Mouse (Mus musculus) c-Kit-positive CD71-negative TER-119-negative erythroid progenitor cells, embryonic 14.5 days (primary cell): ENCODE measurements around the gene Upb1.
A peak's percentile ranks its signal among the peaks of the same experiment; 100 is the strongest.

Experiments
- DNase-seq: peaks from one replicate; pipeline ENCODE4 v3.0.0-alpha.2; 2013; ENCODE audit warnings: low read depth

Gene Upb1

GRCm38 (mm10) chr10:75428049-75429003 lies 27.4 kb downstream of the Upb1 start:
- DNase-seq: no peak

DNA sequence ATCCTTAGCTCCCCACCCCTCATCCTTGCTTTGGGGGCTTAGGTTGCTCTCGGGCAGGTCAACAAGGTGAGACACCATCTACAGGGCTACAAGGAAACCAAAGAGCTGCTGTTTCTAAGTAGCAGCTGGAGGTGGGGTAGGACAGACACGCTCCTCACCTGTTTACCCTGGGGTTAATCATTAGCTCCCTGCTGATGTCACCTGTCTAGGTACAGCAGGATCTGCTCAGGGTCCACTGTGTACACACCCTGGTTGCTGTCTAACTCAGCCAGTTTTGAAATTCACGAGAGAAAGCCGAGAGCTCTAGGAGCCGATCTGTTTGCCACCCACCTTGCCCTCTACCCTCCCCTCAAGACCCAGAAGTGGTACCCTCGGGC lies 28.1 kb downstream of the Upb1 start:
- DNase-seq: no peak

DNA sequence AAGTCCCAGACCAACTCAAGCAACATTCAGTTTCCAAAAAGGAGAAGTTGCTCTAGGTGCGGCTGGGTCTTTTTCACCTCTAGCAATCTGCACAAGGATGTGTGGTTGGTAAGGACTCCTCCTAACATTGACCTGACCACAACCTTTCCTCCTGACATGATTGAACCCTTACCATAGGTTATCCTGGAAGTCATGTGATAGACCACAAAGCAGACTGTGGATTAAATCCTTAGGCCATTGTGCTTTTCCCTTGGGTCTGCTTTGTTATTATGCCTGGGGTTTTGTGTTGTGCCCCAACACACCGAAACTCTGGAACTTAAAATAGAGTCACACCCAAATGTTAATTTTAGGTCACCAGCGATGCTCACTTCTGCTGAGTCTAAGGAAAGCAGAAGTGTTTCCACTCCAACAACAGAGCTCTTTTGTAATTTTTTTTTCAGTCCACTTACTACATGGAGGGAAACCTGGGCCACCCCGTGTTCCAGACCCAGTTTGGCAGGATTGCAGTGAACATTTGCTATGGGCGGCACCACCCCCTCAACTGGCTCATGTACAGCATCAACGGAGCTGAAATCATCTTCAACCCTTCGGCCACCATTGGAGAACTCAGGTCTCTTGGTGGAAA lies 28.7 kb downstream of the Upb1 start:
- DNase-seq: no peak

DNA sequence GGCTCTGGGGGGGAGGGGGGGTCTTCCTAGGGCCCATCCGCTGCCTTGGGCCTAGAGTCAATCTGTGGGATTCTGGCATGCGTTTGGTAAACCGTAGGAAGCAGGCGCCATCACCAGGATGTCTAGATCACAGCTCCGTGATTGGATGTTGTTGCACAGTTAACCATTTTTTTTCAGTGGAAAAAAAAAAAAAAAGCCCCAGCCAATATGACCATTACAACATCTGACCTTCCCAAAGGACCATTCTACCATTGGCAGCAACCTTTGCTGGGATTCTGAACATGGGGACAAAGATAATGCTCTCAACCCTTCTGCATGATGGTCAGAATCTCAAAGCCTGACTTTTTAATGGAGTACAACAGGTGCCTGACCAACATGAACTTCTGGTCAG lies 29.2 kb downstream of the Upb1 start:
- no peak for DNase-seq

DNA sequence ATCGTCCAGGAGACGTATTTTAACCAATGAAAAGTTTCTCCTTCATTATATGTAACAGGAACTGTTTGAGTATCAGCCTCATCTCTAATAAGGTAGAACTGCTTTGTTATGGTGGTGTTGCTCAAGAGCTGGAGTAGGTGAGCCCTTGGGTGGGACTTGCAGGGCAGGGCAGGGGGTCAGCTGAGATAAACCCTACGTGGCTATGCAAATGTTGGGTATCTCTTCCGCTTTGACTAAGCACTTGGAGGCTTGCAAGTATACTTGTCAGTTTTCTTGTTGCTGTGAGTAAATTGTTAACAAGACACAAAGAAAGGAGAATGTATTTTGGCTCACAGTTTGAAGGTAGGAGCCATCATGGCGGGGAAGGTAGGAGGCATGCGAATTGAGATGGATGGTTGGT lies 29.7 kb downstream of the Upb1 start:
- no peak for DNase-seq

DNA sequence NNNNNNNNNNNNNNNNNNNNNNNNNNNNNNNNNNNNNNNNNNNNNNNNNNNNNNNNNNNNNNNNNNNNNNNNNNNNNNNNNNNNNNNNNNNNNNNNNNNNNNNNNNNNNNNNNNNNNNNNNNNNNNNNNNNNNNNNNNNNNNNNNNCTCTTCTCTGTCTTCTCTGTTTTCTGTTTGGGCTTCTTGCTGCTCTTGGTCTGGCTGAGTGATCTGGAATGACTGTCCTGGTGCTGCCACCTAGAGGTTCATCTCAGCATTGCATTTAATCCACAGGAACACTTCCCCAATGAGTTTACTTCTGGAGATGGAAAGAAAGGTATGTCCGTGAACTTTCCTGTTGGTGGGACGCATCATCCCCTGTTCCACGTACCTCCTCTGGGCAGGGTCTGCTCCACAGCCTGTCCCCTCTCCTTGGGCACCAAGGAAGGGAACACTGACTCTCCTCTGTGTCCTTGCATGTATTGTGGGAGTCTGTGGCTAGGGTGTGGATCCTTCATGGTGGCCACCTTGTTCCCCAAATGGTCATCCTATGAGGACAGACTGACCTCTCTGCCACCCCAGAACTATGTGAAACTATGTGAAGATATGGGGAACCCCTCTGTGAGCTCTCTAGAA lies 35.8 kb downstream of the Upb1 start:
- peak; percentile 84 for DNase-seq

DNA sequence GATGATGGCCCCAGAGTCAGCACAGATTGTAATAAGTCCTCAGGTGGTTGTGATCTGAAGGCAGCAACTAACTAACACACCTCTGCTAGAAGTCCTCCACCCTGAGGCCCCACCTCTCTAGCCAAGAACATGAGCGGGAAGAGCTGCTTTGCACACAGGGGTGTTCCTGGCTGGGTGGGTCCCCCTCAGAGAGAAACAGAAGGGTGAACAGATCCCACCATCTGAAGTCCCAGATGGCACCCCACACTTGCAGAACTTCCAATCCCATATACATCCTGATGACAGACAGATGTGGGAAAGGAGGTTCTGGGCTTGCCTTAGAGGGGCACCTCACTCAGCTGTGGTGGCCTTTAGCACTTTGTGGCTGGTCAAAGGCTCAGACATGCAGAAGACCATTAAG lies 36.4 kb downstream of the Upb1 start:
- DNase-seq: no peak

- DNase-seq: no peak
These were observed 37.4 kb downstream of the Upb1 start for GRCm38 (mm10) chr10:75438132-75438810.

DNA sequence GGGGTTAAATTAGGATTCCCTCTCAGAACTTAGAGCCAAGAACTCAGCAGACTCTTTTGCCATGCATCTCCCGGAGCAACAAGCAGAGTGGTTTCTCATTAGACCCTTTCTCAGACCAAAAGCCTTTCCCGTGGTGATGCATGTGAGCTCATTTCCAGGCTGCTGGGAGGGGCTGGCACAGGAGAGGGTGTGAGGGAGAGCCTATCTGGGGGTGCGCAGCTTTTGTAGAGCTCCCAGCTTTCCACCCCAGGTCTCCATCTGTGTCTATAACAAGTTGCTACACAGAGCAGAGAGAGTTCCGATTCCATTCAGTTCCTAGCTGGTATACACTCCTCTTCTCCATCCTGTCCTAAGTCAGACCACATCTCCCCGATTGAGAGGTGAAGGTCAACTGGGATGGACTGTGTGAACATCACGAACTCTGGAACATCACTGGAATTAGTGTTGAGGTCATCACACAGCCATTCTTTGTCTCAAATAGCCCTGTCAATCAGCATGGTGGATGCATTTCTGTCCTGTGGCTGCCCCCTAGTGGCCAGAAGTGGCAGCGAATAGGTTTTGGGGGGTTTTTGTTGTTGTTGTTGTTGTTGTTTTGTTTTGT lies 38.4 kb downstream of the Upb1 start:
- DNase-seq: no peak

DNA sequence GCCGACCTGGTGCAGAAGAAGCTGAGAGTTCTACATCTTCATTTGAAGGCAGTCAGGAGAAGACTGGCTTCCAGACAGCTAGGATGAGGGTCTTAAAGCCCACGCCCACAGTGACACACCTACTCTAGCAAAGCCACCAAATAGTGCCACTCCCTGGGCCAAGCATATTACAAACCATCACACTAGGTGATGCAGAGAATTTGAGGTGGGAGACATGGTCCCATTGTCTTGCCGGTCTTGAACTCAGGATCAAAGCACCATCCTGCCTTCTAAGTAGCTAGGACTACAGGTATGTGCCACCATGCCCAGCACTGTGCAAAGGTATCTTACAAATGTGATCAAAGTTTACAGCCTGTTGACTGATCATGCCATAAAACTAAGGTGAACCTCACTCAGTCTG lies 39.8 kb downstream of the Upb1 start:
- DNase-seq: no peak

- no peak for DNase-seq
These were observed 40.9 kb downstream of the Upb1 start for GRCm38 (mm10) chr10:75441800-75442199.

GRCm38 (mm10) chr10:75443017-75443416 lies 42.1 kb downstream of the Upb1 start:
- DNase-seq: no peak

GRCm38 (mm10) chr10:75444111-75444826 lies 43.4 kb downstream of the Upb1 start:
- no peak for DNase-seq

- DNase-seq: no peak
These were observed 44.1 kb downstream of the Upb1 start for GRCm38 (mm10) chr10:75445030-75445429.

DNA sequence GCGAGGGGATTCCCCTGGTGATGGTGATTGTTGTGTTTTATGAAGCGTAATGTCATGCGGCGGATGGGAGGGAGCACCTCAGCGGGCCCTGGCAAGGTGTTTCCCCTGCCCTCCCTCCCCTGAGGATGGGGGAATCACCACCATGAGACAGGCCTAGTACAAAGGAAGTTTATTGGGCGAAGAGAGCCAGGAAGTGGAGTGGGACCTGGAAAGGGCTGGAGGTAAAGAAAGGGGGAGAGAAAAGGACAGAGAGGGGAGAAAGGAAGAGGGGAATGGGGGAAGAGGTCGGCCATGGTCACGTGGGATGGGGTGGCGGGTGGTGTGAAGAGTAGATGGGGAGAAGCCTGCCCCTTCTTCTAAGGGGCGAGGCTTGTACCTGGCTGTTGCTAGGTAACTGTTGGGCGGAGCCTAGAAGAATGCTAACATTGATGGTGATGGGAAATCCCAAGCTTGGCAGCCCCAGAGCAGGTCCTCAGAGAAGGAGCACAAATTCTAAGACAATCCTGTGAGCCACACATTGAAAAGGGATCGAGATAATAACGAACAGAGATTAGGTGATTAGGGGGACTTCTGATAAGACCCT lies 45.7 kb downstream of the Upb1 start:
- DNase-seq: no peak

DNA sequence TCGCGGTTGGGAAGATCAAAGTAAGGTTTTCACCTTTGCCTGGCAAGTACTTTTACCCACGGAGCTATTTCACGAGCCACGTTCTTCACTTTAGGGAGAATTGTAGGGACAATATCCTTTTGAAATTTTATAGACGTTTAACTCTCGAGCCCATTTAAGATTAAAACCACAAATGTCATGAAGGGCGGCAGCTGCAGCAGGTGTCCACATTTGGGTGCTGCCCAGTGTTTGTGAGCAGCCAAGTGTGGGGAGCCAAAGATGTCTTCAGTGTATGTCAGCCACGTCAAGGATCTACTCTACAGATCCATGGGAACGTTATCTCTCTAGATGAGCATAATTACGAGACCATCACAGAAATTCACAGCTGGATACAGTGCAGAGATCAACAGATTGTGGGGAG lies 46.6 kb downstream of the Upb1 start:
- no peak for DNase-seq

DNA sequence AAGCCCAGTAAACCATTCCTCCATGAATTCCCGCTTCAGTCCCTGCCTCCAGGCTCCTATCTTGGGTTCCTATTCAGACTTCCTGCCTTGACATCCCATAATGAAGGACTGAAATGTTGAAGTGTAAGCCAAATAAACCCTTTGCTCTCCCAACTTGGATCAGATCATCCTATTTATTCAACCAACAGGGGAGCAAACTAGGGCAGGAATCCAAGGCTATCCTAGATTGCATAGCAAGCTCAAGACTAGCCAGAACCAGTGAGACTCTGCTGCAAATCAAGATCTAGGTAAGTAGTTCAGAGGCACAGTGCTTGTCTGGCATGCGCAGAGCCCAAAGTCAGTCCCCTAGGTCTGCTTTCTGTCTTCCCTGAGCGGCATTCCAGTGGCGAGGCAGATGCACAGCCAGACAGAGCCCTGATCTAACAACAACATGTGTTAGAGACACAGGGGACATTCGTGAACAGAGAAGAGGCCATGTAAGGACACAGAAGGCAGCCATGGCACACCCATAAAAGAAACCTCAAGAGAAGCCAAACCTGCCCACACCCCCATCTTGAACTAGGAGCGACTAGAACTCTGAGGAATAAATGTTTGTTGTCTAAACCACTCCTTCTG lies 48.0 kb downstream of the Upb1 start:
- no peak for DNase-seq

- DNase-seq: no peak
These were observed 49.4 kb downstream of the Upb1 start for GRCm38 (mm10) chr10:75450331-75450730.

DNA sequence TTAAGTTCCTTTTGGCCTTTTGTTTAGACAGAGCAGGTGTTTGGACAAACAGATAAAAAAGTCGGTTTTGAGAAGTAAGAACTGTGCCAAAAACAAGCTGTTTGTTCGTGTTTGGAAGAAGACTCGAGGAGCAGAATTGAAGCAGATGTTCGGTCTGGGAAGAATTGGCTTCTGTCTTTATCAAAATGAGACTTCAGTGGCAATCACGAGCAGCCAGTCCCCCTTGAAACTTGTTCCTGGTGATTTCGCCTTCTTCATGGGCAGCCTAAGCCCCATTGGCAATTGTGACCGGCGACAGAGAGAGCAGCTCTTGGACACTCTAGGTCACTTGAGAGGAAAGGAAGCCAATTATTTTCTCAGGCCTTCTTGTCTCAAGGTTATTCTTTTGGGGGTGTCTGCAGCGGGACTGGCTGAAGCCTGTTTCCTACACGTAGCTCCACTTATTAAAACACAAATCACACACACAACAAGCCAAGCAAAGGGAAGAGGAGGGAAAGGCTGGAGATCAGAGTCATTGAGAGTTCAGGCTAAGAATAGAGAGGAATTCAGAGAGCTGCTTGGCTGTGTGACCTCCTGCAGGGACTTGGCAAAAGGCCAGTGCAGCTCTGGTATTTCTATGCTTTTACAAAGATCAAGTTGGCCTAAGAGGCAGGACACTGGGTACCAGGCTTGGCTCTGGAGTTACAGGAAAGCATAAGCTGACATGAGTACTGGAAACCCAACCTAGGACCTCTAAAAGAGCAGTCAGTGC lies 50.3 kb downstream of the Upb1 start:
- no peak for DNase-seq
